Mouse (Mus musculus) kidney, postnatal 0 days (tissue): ENCODE measurements around the gene Il6ra. TPM values are rescaled to one million over a fixed set of nuclear protein-coding genes. Genes with fewer than 3 reads are reported as not detected.

Source experiments
- ATAC-seq: fragments of 200-750 bp; cut with Nextera tagmentation; replicated peaks from 2 replicates; pipeline ENCODE4 v1.8.0; 2017; ENCODE audit warnings: low read depth, moderate number of reproducible peaks, moderate TSS enrichment, moderate library complexity; ENCODE audit not compliant: low FRiP score
- DNase-seq: peaks from one replicate; pipeline ENCODE4 v3.0.0-alpha.2; 2016; ENCODE audit warnings: low spot score
- H3K27ac ChIP-seq: fragments of 300-500 bp; sonication (generic); 2 replicates; pipeline ENCODE4 v1.5.1; 2014; ENCODE audit warnings: mild to moderate bottlenecking
- H3K27me3 ChIP-seq: fragments of 300-500 bp; sonication (generic); 2 replicates; pipeline ENCODE4 v1.6.1; 2014; ENCODE audit warnings: low read length, mixed read lengths; ENCODE audit not compliant: insufficient read depth
- H3K36me3 ChIP-seq: fragments of 300-500 bp; sonication (generic); 2 replicates; pipeline ENCODE4 v1.6.1; 2014; ENCODE audit warnings: low read length, mixed read lengths; ENCODE audit not compliant: insufficient read depth
- H3K4me1 ChIP-seq: fragments of 300-500 bp; sonication (generic); replicated peaks from 2 replicates; pipeline ENCODE4 v1.6.1; 2014; ENCODE audit warnings: antibody characterized with exemption, low read length, mixed read lengths; ENCODE audit not compliant: insufficient read depth
- H3K4me2 ChIP-seq: fragments of 300-500 bp; sonication (generic); 2 replicates; pipeline ENCODE4 v1.6.1; 2014; ENCODE audit warnings: mild to moderate bottlenecking, low read length, moderate library complexity, mixed read lengths
- H3K4me3 ChIP-seq: fragments of 300-500 bp; sonication (generic); replicated peaks from 2 replicates; pipeline ENCODE4 v1.5.1; 2014; ENCODE audit warnings: low read depth, low read length
- H3K9ac ChIP-seq: fragments of 300-500 bp; sonication (generic); 2 replicates; pipeline ENCODE4 v1.6.1; 2014; ENCODE audit warnings: low read depth, low read length
- H3K9me3 ChIP-seq: fragments of 300-500 bp; sonication (generic); replicated peaks from 2 replicates; pipeline ENCODE4 v1.6.1; 2016; ENCODE audit warnings: low read length, inconsistent platforms, mixed read lengths
- CTCF ChIP-seq: IDR thresholded peaks from 2 replicates; pipeline ENCODE4 v1.5.1; 2016; ENCODE audit warnings: antibody characterized with exemption, low read depth, mild to moderate bottlenecking, moderate library complexity
- WGBS: fragments of 180-500 bp; shearing (Covaris S2); extraction: QIAGEN DNeasy Blood & Tissue Kit; methylation state at CpG from one replicate; pipeline ENCODE4 v1.1.7; 2014; 5-methylcytosine and 5-hydroxymethylcytosine counted together
- polyA plus RNA-seq: library from polyadenylated mRNA; unstranded; fragments of >200 nt; fragmentation: Nextera tagmentation; extraction: Ambion mirVana; gene quantifications from 2 replicates; pipeline ENCODE4 v1.2.1, GENCODE M21; 2015

The Il6ra gene
- polyA plus RNA-seq, 1 experiment from 2014 or later: 1.7 TPM

- H3K9ac ChIP-seq: no peak overlapping the region
- H3K27me3 ChIP-seq: no peaks in the 10 kb centered on the region
- no peak overlapping the region for H3K4me3 ChIP-seq
- H3K9me3 ChIP-seq: no peaks in the 10 kb centered on the region; the same call in 1 of the 2 replicates
- H3K4me1 ChIP-seq: peaks cover 15% of the 10 kb centered on the region
- ATAC-seq: no peak
- H3K36me3 ChIP-seq: no peaks in the 10 kb centered on the region
- H3K27ac ChIP-seq: no peak overlapping the region
- no peak overlapping the region for H3K4me2 ChIP-seq
- no peak for TF ChIP-seq CTCF
- DNase-seq: no peak
- WGBS: 93% methylated on average over 5 of the region's 5 CpGs
Measured at GRCm38 (mm10) chr3:89874076-89874475, 38.9 kb downstream of the Il6ra start.

- no peaks in the 10 kb centered on the region for H3K27me3 ChIP-seq
- DNase-seq (peak; percentile 74), ATAC-seq (no peak)
- no peak for TF ChIP-seq CTCF
- H3K4me3 ChIP-seq: no peak overlapping the region
- 0 out of 2 replicates have a peak overlapping the region, but pooled peaks have one; percentile 10 for H3K27ac ChIP-seq
- no peaks in the 10 kb centered on the region for H3K36me3 ChIP-seq
- no peak overlapping the region for H3K9ac ChIP-seq
- no peak overlapping the region for H3K4me2 ChIP-seq
- 54% methylated on average over 6 of the region's 6 CpGs for WGBS
- H3K4me1 ChIP-seq: peaks cover 23% of the 10 kb centered on the region
- H3K9me3 ChIP-seq: no peaks in the 10 kb centered on the region; the same call in 1 of the 2 replicates
Measured at GRCm38 (mm10) chr3:89872684-89873083, 40.3 kb downstream of the Il6ra start.

- no peak for TF ChIP-seq CTCF
- H3K9ac ChIP-seq: no peak overlapping the region
- WGBS: 58% methylated on average over 7 of the region's 7 CpGs
- 0 out of 2 replicates have a peak overlapping the region, but pooled peaks have one; percentile 11 for H3K27ac ChIP-seq
- no peaks in the 10 kb centered on the region; the same call in 1 of the 2 replicates for H3K9me3 ChIP-seq
- no peak for DNase-seq
- no peaks in the 10 kb centered on the region for H3K27me3 ChIP-seq
- peaks cover 23% of the 10 kb centered on the region for H3K4me1 ChIP-seq
- no peak overlapping the region for H3K4me2 ChIP-seq
- H3K36me3 ChIP-seq: no peaks in the 10 kb centered on the region
- no peak; the same call in 1 of the 2 replicates for ATAC-seq
- H3K4me3 ChIP-seq: no peak overlapping the region
Measured at GRCm38 (mm10) chr3:89872209-89872608, 40.8 kb downstream of the Il6ra start.

GRCm38 (mm10) chr3:89871339-89871914 is 41.6 kb downstream of the Il6ra start:
- no peaks in the 10 kb centered on the region for H3K27me3 ChIP-seq
- DNase-seq (no peak), ATAC-seq (no peak)
- H3K4me2 ChIP-seq: no peak overlapping the region
- H3K4me1 ChIP-seq: peaks cover 23% of the 10 kb centered on the region
- TF ChIP-seq CTCF: no peak
- H3K9ac ChIP-seq: no peak overlapping the region
- H3K4me3 ChIP-seq: no peak overlapping the region
- no peaks in the 10 kb centered on the region for H3K36me3 ChIP-seq
- WGBS: 73% methylated on average over 8 of the region's 8 CpGs
- no peak overlapping the region for H3K27ac ChIP-seq
- H3K9me3 ChIP-seq: no peaks in the 10 kb centered on the region; the same call in 1 of the 2 replicates

- Histone ChIP-seq H3K4me2 (no peak overlapping the region), H3K9ac (no peak overlapping the region), H3K27ac (no peak overlapping the region), H3K4me1 (peaks cover 23% of the 10 kb centered on the region), H3K36me3 (no peaks in the 10 kb centered on the region), H3K9me3 (no peaks in the 10 kb centered on the region; the same call in 1 of the 2 replicates), H3K27me3 (no peaks in the 10 kb centered on the region), H3K4me3 (no peak overlapping the region)
- TF ChIP-seq CTCF: no peak
- DNase-seq (no peak), ATAC-seq (no peak)
- WGBS: 64% methylated on average over 22 of the region's 22 CpGs
Measured at GRCm38 (mm10) chr3:89870472-89871271, 42.3 kb downstream of the Il6ra start.

GRCm38 (mm10) chr3:89869556-89869955 is 43.4 kb downstream of the Il6ra start:
- H3K9ac ChIP-seq: no peak overlapping the region
- H3K9me3 ChIP-seq: no peaks in the 10 kb centered on the region; the same call in 1 of the 2 replicates
- H3K27me3 ChIP-seq: no peaks in the 10 kb centered on the region
- H3K4me1 ChIP-seq: peaks cover 27% of the 10 kb centered on the region
- TF ChIP-seq CTCF: no peak
- no peak overlapping the region for H3K4me3 ChIP-seq
- WGBS: 52% methylated on average over 9 of the region's 9 CpGs
- no peak for ATAC-seq
- no peak overlapping the region for H3K27ac ChIP-seq
- no peaks in the 10 kb centered on the region for H3K36me3 ChIP-seq
- no peak for DNase-seq
- H3K4me2 ChIP-seq: no peak overlapping the region
